Mouse (Mus musculus) frontal cortex, postnatal 10 days (tissue): Measurements from ENCODE around the gene Zfp787.
"Not testable (repeated sequence)": the region's sequence is repeated elsewhere in the genome, so short reads cannot be mapped to it uniquely, and the experiment has no call there.

Experiments used
- DNase-seq, 2 experiments: peaks; one replicate each; pipeline ENCODE4 v3.0.0; 2022; ENCODE audit warnings: low spot score in 2 of 2, mixed read lengths in 1 of 2

Zfp787 gene

GRCm38 (mm10) chr7:6155901-6156411 is at the start of gene Zfp787:
Gene Zfp787 (minus strand): TSS chr7:6155997.
- peak; percentile 98 to 99 for DNase-seq

GRCm38 (mm10) chr7:6204200-6204599 is 48.4 kb upstream of the Zfp787 start:
- no peak for DNase-seq

- DNase-seq = no peak
Observed at GRCm38 (mm10) chr7:6196790-6197189, 41.0 kb upstream of the Zfp787 start, which contains the start of gene Galp. Gene Galp (plus strand): TSS chr7:6197090.

GRCm38 (mm10) chr7:6195777-6196176 is 40.0 kb upstream of the Zfp787 start:
- DNase-seq = no peak

- DNase-seq = no peak
Observed at GRCm38 (mm10) chr7:6194129-6194528, 38.3 kb upstream of the Zfp787 start.

DNA sequence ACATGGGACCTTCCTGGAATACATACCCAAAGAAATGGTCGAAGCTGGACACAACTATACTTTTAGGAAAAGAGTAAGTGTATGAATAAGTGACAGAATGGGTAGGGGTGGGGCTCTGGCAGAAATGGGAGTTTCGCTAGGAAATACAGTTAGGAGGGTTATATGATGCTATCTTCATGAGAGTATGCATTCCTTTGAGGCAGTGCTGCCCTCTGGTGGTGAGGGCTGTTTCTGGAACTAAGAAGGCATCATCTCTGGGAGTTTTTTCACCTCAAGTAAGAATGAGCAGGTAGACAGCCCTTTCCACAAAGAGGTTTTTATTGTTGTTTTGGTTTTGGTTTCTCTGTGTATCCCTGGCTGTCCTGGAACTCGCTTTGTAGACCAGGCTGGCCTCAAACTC is 35.6 kb upstream of the Zfp787 start:
- DNase-seq = peak; percentile 68 to 69

- DNase-seq = no peak
Observed at GRCm38 (mm10) chr7:6189542-6189941, 33.7 kb upstream of the Zfp787 start.

GRCm38 (mm10) chr7:6186756-6187155 is 31.0 kb upstream of the Zfp787 start:
- DNase-seq = no peak

GRCm38 (mm10) chr7:6186176-6186575 is 30.4 kb upstream of the Zfp787 start:
- no peak for DNase-seq

DNA sequence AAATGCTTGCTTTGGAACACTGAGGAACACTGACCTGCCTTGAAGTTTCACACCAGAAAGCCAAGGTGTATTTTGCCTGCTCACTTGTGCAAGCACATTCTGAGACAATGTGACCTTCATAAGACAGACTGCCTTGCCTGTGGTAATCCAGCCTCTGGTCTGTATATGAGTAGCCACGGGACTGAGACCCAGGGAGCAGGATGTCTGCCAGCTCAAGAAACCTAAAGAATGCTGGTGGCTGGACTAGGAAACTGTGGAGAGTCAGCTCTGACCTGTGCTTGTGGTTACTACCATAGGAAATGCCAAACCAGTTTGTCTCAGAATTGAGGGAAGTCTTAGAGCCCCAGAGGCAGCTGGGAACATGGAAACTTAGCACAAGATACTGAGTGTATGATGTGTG is 29.6 kb upstream of the Zfp787 start:
- DNase-seq = no peak

- no peak for DNase-seq
Observed at GRCm38 (mm10) chr7:6184521-6184920, 28.7 kb upstream of the Zfp787 start.

- no peak for DNase-seq
Observed at GRCm38 (mm10) chr7:6183802-6184201, 28.0 kb upstream of the Zfp787 start.

DNA sequence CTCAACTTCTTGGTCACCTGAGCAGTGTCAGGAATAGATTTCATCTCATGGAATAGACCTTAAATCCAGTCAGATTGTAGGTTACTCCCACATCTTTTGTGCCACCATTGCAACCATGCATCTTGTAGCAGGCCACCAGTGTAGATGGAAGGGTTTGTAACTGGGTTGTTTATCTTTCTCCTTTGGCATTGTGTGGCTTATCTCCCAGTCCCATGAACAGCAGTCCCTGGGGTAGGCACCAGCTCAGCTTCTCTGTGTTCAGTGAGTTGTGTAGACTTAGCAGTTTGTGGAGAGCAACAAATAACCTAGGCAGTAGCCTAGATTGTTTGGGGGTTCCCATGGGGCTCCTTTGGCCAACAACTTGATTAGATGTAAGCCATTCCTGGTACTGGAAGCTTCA is 27.1 kb upstream of the Zfp787 start:
- DNase-seq = no peak

DNA sequence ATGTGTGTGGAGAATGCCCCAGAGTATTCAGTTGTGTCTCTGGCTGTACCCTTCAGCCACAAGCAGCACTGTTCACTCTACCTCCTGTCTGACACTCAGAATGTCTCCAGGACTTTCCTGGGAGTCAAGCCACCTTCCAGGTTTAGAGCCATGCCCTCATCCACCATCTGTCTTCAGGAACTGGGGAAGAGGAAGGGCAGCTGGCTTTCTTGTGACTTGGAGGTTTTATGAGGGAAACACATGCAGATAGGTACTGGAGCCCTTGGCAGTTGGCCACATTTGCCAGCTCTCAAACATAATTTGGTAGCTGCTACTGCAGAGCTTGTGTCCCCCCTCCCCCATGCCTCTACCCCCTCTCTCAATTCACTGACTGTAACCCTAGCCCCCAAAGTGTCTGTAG is 23.2 kb upstream of the Zfp787 start:
- no peak for DNase-seq

- DNase-seq = not testable (repeated sequence)
Observed at GRCm38 (mm10) chr7:6174365-6174987, 18.7 kb upstream of the Zfp787 start.

- DNase-seq = no peak
Observed at GRCm38 (mm10) chr7:6173872-6174271, 18.1 kb upstream of the Zfp787 start.

GRCm38 (mm10) chr7:6172674-6173244 is 17.0 kb upstream of the Zfp787 start:
- DNase-seq = no peak

GRCm38 (mm10) chr7:6172006-6172649 is 16.3 kb upstream of the Zfp787 start, which contains the start of gene Zfp444:
Gene Zfp444 (plus strand): TSS chr7:6172226.
- peak; percentile 99 for DNase-seq

GRCm38 (mm10) chr7:6171444-6172005 is 15.7 kb upstream of the Zfp787 start:
- DNase-seq = peak; percentile 73 to 76

DNA sequence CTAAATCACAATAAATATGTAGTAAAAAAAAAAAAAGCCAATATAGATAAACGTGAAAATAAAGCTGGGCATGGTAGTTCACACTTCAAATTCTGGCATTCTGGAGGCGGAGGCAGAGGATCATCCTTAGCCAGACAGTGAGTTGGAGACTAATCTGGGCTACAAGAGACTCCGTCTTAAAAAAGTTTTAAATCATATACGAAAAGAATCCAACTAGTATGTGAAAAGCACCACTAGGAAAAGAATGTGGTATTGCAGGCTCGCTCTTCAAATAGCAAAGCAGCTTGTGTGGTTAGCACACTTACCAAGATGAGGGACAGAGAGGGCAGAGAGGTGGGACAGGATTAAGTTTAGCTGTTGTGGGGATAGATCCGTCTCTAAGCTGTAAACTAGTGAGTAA is 15.1 kb upstream of the Zfp787 start:
- no peak for DNase-seq

GRCm38 (mm10) chr7:6170391-6170790 is 14.6 kb upstream of the Zfp787 start:
- no peak for DNase-seq

DNA sequence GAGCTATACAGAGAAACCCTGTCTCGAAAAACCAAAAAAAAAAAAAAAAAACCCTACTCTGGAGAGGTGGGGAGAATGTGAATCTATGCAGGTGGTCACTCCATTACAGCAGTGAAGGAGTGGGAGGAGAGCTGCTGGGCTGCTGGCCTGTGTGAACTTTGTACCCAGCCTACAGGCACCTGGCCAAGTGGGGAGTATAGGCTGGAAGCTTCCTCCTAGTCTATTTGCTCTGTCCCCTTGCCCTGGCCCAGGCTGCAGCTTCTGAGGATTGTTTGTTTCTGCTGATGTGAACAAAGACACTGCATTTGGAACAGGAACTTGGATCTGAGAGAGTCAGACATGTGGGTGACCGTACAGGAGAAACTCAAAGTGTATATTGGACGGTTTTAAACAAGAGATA is 13.6 kb upstream of the Zfp787 start:
- DNase-seq = no peak

- no peak for DNase-seq
Observed at GRCm38 (mm10) chr7:6164671-6165070, 8.9 kb upstream of the Zfp787 start.
